Mouse (Mus musculus) MEL (cell line): ENCODE results near the gene Tifa.

Source experiments
- POLR2A ChIP-seq, 2 experiments: IDR thresholded peaks; 2 replicates each; pipeline ENCODE4 v1.6.1; 2011 to 2012; ENCODE audit warnings: low read length in 2 of 2, mild to moderate bottlenecking in 2 of 2, control low read depth in 1 of 2, improper control_type of control experiment in 1 of 2, low read depth in 1 of 2, moderate library complexity in 1 of 2; ENCODE audit not compliant: control insufficient read depth in 1 of 2, insufficient read depth in 1 of 2, poor library complexity in 1 of 2
- TAL1 ChIP-seq: IDR thresholded peaks from 2 replicates; pipeline ENCODE4 v1.6.1; 2012; ENCODE audit warnings: mild to moderate bottlenecking, inconsistent platforms, low read length, moderate library complexity, mixed read lengths

DNA sequence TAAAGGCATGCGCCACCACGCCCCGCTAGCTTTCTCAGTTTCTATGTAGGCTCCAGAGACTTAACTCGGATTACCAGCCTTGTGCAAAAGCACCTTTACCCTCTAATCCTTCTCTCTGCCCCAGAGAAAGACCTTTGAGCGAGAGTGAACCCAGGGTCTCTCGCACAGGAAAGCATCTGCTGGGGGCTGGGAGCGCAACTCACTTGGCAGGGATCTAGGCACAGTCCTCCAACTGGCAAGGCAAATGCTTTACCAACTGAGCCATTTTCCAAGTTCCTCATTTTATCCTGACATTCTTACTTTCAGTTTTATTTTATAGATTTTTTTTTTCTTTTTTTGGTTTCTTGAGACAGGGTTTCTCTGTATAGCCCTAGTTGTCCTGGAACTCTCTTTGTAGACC, 3.4 kb downstream of the Tifa start:
- no peak for TF ChIP-seq POLR2A (IDR thresholded peaks at IDR 0.05; ENCODE audit: control insufficient read depth in 1 of 2, insufficient read depth in 1 of 2, low read depth in 1 of 2, low read length in 2 of 2, poor library complexity in 1 of 2)
- no peak for TF ChIP-seq TAL1
